In the genomic region with DNA sequence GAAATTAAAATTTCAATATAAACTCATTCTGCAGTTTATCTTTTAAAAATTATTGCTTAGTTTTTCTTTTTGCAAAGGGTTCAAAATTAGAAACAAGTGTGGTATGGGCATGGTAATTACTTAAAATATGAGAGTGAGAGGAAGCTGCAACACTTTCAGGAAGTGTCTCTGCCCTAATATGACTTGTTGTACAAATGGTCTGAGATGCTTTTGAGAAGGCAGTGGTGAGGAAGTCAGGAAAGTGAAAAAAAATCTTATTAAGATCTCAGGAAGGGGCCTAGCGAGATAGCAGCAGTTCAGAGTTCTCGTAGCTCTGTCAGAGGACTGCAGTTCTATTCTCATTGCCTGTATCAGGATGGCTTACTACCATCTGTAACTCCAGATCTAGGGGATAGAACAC, we compare ENCODE assay signal across 25 mouse cellular contexts. TPM values are rescaled to one million over a fixed set of nuclear protein-coding genes. Genes with fewer than 3 reads are reported as not detected.
DNase-seq lines count a peak whose midpoint lies in the region; ATAC-seq lines count a peak whose summit lies in the region.
"Had no signal": no experiment of that assay in that cellular context is flagged by ENCODE, and none has a peak within 500 bp of the region (broad histone marks: within the 10 kb centered on the region; RNA-seq: fewer than 3 reads in every experiment).

No protein-coding gene starts in this region.

- H3K4me2 ChIP-seq in hindbrain, embryonic 16.5 days (ENCODE audit: low read length), result no peak overlapping the region
- H3K4me2 ChIP-seq: embryonic facial prominence, embryonic 13.5 days; embryonic facial prominence, embryonic 15.5 days; forebrain, embryonic 12.5 days had no signal

- WGBS in hindbrain, embryonic 16.5 days, result 91% methylated on average over 2 of the region's 2 CpGs

- no peak overlapping the region for H3K9ac ChIP-seq in hindbrain, embryonic 16.5 days (ENCODE audit: low read depth, low read length)
- H3K9ac ChIP-seq: embryonic facial prominence, embryonic 13.5 days; embryonic facial prominence, embryonic 15.5 days; forebrain, embryonic 12.5 days had no signal

- no peaks in the 10 kb centered on the region for H3K27me3 ChIP-seq in hindbrain, embryonic 16.5 days (replicated peaks; ENCODE audit: control insufficient read depth, insufficient read depth, low read length)
- H3K27me3 ChIP-seq: embryonic facial prominence, embryonic 13.5 days; embryonic facial prominence, embryonic 15.5 days; forebrain, embryonic 12.5 days; Patski had no signal

- H3K36me3 ChIP-seq in hindbrain, embryonic 16.5 days (ENCODE audit: control insufficient read depth, insufficient read depth, low read length), result no peaks in the 10 kb centered on the region
- H3K36me3 ChIP-seq: embryonic facial prominence, embryonic 13.5 days; embryonic facial prominence, embryonic 15.5 days; forebrain, embryonic 10.5 days; forebrain, embryonic 12.5 days had no signal

- DNase-seq in 416B (ENCODE audit: low read depth), result peak; percentile 40
- DNase-seq in gastrocnemius, postnatal 4 days (ENCODE audit: low spot score in 2 of 2), result no peak
- no peak for DNase-seq in kidney, postnatal 10 days
- DNase-seq: adrenal gland, adult 8-10 months; adrenal gland, postnatal 14 days; adrenal gland, postnatal 36 days; cerebellum, adult 11-12 months; cerebellum, adult 2 months; cerebellum, adult 9-10 months; cerebellum, postnatal 10 days; cerebellum, postnatal 25 days; embryo, embryonic 11 days had no signal

- no peak overlapping the region for H3K4me3 ChIP-seq in hindbrain, embryonic 16.5 days (ENCODE audit: low read length)
- H3K4me3 ChIP-seq: embryonic facial prominence, embryonic 13.5 days; embryonic facial prominence, embryonic 15.5 days; erythroblast, embryonic 14.5 days; forebrain, embryonic 10.5 days; forebrain, embryonic 12.5 days had no signal

- ATAC-seq in common myeloid progenitor, adult 5-6 weeks (replicated peaks; ENCODE audit: low read depth, poor library complexity, severe bottlenecking), result peak; percentile 52; the same call in 1 of the 2 replicates
- ATAC-seq in megakaryocyte, adult 5-6 weeks (ENCODE audit: poor library complexity, severe bottlenecking), result peak; percentile 38; the same call in 1 of the 2 replicates
- peak; percentile 61 for ATAC-seq in megakaryocyte progenitor cell, adult 5-6 weeks (replicated peaks; ENCODE audit: poor library complexity)
- ATAC-seq in hindbrain, embryonic 16.5 days, result no peak
- ATAC-seq: activated CD4-positive, CD25-positive, alpha-beta regulatory T cell, adult 4 months; forebrain, embryonic 14.5 days; forebrain, embryonic 16.5 days; Patski had no signal

- no peaks in the 10 kb centered on the region for H3K4me1 ChIP-seq in hindbrain, embryonic 16.5 days (ENCODE audit: control insufficient read depth, insufficient read depth, low read depth, low read length)
- H3K4me1 ChIP-seq: embryonic facial prominence, embryonic 13.5 days; embryonic facial prominence, embryonic 15.5 days; forebrain, embryonic 10.5 days; forebrain, embryonic 12.5 days had no signal

- no peak overlapping the region for H3K27ac ChIP-seq in hindbrain, embryonic 16.5 days (ENCODE audit: low read depth, low read length)
- H3K27ac ChIP-seq: embryonic facial prominence, embryonic 13.5 days; embryonic facial prominence, embryonic 15.5 days; forebrain, embryonic 10.5 days; forebrain, embryonic 12.5 days had no signal

- H3K9me3 ChIP-seq in hindbrain, embryonic 16.5 days (ENCODE audit: control insufficient read depth, low read length), result no peaks in the 10 kb centered on the region
- H3K9me3 ChIP-seq: embryonic facial prominence, embryonic 13.5 days; embryonic facial prominence, embryonic 15.5 days; forebrain, embryonic 10.5 days; forebrain, embryonic 12.5 days had no signal

RNA-seq across cellular contexts. Expression of a gene that starts 13.3 kb away (rescaled TPM):
- 0.29 and 0.32 TPM in 2 replicates for total RNA-seq in common myeloid progenitor, adult 5-6 weeks (2017)
- not detected in 2 replicates for total RNA-seq in megakaryocyte, adult 5-6 weeks (2015)
- not detected in 2 replicates for total RNA-seq in megakaryocyte, adult 5-6 weeks (2017)
- total RNA-seq in megakaryocyte progenitor cell, adult 5-6 weeks (2015), result 0.05 TPM in 1 of 2 replicates, not detected in the other
- total RNA-seq in megakaryocyte progenitor cell, adult 5-6 weeks (2017), result under 0.01 and 0.07 TPM in 2 replicates
- 0.19 and 0.26 TPM in 2 replicates for polyA plus RNA-seq in hindbrain, embryonic 16.5 days (2015; fragmentation: Nextera tagmentation; extraction: Ambion mirVana)
- under 1 TPM; 0.03 to 0.29 TPM for total RNA-seq in gastrocnemius, postnatal 4 days (2021)
- polyA plus RNA-seq: erythroblast, embryonic 14.5 days; Patski had no signal
